Mouse (Mus musculus): ENCODE data around the gene Tmco4. TPM values are rescaled to one million over a fixed set of nuclear protein-coding genes. Genes with fewer than 3 reads are reported as not detected.

Tmco4 gene
- polyA plus RNA-seq, 1 experiment from 2014 or later: 10.2 TPM

DNA sequence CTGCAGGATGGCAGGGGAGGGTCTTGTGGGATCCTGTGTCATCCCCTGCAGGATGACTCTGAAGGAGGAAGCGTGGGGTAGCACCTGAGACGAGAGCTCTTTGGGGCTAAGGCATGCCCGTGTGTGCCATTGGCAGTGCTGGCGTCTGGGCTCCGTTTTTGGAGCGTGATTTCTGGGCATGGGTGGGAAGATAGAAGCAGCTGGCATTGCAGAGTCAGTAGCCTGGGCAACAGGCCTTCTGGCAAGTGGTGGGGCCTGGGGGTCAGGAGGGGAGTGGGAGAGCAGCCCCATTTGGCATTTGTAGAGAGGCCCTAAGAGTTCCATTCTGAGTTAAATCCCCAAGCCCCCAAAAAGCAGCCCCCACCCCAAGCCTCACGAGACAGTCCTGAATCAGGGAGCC lies 80.1 kb downstream of the Tmco4 start:
- WGBS: 78% methylated on average over 7 of the region's 7 CpGs
- Histone ChIP-seq H3K27ac (no peak overlapping the region), H3K4me1 (replicated peaks; ENCODE audit: insufficient read depth, low read length) (no peaks in the 10 kb centered on the region), H3K4me3 (replicated peaks; ENCODE audit: low read depth, low read length) (no peak overlapping the region), H3K4me2 (ENCODE audit: low read length) (no peak overlapping the region), H3K9me3 (replicated peaks; ENCODE audit: low read length) (no peaks in the 10 kb centered on the region), H3K27me3 (ENCODE audit: insufficient read depth, low read length) (no peaks in the 10 kb centered on the region), H3K9ac (ENCODE audit: low read depth, low read length) (no peak overlapping the region), H3K36me3 (ENCODE audit: insufficient read depth, low read length) (no peaks in the 10 kb centered on the region)
- ATAC-seq (replicated peaks; ENCODE audit: low FRiP score, low read depth) (no peak), DNase-seq (ENCODE audit: low spot score) (no peak)
- TF ChIP-seq CTCF (IDR thresholded peaks at IDR 0.05; ENCODE audit: low read depth): no peak

DNA sequence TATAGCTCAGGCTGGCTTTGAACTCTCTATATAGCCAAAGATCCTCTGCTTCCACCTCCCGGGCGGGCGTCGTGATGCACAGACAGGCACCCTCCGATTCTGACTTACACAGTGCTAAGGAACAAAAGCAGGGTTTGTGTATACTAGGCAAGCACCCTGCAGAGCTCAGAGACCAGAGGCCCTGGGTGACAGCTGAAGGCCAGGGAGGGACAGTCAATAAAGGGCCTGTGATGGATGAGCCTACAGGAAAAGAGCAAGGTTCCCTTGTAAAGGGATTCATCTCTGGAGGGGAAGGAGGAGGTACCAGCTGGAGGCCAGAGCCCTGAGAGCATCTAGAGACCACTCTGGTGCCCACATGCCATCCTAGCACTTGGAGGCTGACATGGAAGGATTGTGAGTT lies 80.7 kb downstream of the Tmco4 start:
- no peak for ATAC-seq (replicated peaks; ENCODE audit: low FRiP score, low read depth)
- no peak overlapping the region for H3K27ac ChIP-seq
- no peaks in the 10 kb centered on the region for H3K36me3 ChIP-seq (ENCODE audit: insufficient read depth, low read length)
- H3K4me3 ChIP-seq (replicated peaks; ENCODE audit: low read depth, low read length): no peak overlapping the region
- H3K9ac ChIP-seq (ENCODE audit: low read depth, low read length): no peak overlapping the region
- no peak for TF ChIP-seq CTCF (IDR thresholded peaks at IDR 0.05; ENCODE audit: low read depth)
- no peak for DNase-seq (ENCODE audit: low spot score)
- no peaks in the 10 kb centered on the region for H3K27me3 ChIP-seq (ENCODE audit: insufficient read depth, low read length)
- no peaks in the 10 kb centered on the region for H3K4me1 ChIP-seq (replicated peaks; ENCODE audit: insufficient read depth, low read length)
- 59% methylated on average over 5 of the region's 5 CpGs for WGBS
- H3K9me3 ChIP-seq (replicated peaks; ENCODE audit: low read length): no peaks in the 10 kb centered on the region
- H3K4me2 ChIP-seq (ENCODE audit: low read length): no peak overlapping the region

DNA sequence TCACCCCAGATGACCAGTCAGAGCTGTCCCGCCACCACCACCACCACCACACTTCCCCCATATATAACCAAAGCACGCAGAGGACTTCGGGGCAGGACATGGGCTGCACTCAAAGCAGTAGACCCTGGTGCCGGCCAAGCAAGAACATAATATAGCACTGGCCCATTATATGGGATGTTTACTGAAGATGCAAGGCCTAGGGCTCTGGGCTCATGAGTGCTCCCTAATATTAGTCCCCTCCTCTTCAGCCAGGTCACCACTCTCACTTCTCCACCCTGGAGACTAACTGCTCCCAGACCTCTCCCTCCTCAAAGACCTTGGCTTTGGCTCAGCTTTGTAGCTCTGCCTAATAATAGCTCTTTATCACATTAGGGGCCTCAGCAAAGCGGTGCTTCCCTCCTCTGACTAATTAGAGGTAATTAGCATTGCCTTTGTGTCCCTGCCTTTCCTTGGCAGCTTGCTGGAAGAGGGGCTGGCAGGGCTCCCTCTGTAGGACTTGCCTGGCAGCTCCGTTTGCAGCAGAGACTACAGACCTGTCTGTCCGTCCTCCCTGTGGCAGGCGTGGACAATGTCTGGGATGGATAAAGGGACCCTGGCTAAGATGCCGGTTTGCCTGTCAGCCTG lies 81.7 kb downstream of the Tmco4 start:
- H3K4me3 ChIP-seq (replicated peaks; ENCODE audit: low read depth, low read length): no peak overlapping the region
- H3K36me3 ChIP-seq (ENCODE audit: insufficient read depth, low read length): no peaks in the 10 kb centered on the region
- no peaks in the 10 kb centered on the region for H3K9me3 ChIP-seq (replicated peaks; ENCODE audit: low read length)
- no peaks in the 10 kb centered on the region for H3K27me3 ChIP-seq (ENCODE audit: insufficient read depth, low read length)
- no peak for TF ChIP-seq CTCF (IDR thresholded peaks at IDR 0.05; ENCODE audit: low read depth)
- H3K4me1 ChIP-seq (replicated peaks; ENCODE audit: insufficient read depth, low read length): no peaks in the 10 kb centered on the region
- no peak overlapping the region for H3K4me2 ChIP-seq (ENCODE audit: low read length)
- H3K9ac ChIP-seq (ENCODE audit: low read depth, low read length): no peak overlapping the region
- WGBS: 51% methylated on average over 9 of the region's 9 CpGs
- DNase-seq (ENCODE audit: low spot score): no peak
- ATAC-seq (replicated peaks; ENCODE audit: low FRiP score, low read depth): no peak
- H3K27ac ChIP-seq: no peak overlapping the region

DNA sequence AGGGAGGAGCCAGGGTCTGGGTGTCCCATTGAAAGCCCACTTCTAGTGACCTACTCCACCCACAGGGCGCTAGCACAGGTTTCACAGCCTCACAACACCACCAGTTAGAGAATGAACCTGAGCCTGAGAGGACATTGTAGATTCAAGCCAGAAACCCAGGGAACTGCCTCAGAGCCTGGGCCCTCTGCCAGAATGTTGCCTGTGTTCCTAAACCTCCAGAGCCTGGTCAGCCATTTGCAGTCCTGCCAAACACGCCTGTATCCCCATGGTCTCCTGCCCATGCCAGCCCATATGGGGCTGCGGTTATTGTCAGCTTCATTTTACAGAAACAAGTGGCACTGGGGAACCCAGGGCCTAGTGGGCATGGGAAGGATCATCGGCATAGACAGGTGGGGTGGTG lies 82.6 kb downstream of the Tmco4 start:
- Histone ChIP-seq H3K4me3 (replicated peaks; ENCODE audit: low read depth, low read length) (no peak overlapping the region), H3K27me3 (ENCODE audit: insufficient read depth, low read length) (no peaks in the 10 kb centered on the region), H3K36me3 (ENCODE audit: insufficient read depth, low read length) (no peaks in the 10 kb centered on the region), H3K9ac (ENCODE audit: low read depth, low read length) (no peak overlapping the region), H3K4me1 (replicated peaks; ENCODE audit: insufficient read depth, low read length) (no peaks in the 10 kb centered on the region), H3K27ac (no peak overlapping the region), H3K9me3 (replicated peaks; ENCODE audit: low read length) (no peaks in the 10 kb centered on the region), H3K4me2 (ENCODE audit: low read length) (no peak overlapping the region)
- ATAC-seq (replicated peaks; ENCODE audit: low FRiP score, low read depth) (no peak), DNase-seq (ENCODE audit: low spot score) (no peak)
- 81% methylated on average over 4 of the region's 4 CpGs for WGBS
- TF ChIP-seq CTCF (IDR thresholded peaks at IDR 0.05; ENCODE audit: low read depth): no peak

DNA sequence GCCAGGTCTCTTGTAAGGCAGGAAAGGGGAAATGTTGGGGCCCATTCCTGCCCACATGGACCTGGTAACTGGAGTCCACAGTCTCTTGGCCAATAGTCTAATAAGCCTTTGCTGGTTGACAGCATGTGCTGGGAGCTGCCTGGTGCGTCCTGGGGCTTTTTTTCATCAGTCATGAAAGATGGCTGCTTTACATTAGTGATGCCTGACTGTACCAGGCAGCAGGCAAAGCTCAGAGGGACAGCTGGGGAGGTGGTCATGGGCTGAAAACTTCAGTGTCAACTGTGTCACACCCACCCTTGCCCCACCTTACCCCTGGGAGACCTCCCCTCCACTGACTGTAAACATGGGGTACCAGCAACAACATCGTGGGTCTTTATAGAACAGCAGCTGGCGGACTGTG lies 83.1 kb downstream of the Tmco4 start:
- H3K9ac ChIP-seq (ENCODE audit: low read depth, low read length): no peak overlapping the region
- H3K27ac ChIP-seq: no peak overlapping the region
- H3K9me3 ChIP-seq (replicated peaks; ENCODE audit: low read length): no peaks in the 10 kb centered on the region
- no peaks in the 10 kb centered on the region for H3K36me3 ChIP-seq (ENCODE audit: insufficient read depth, low read length)
- no peak overlapping the region for H3K4me2 ChIP-seq (ENCODE audit: low read length)
- no peaks in the 10 kb centered on the region for H3K4me1 ChIP-seq (replicated peaks; ENCODE audit: insufficient read depth, low read length)
- 73% methylated on average over 3 of the region's 3 CpGs for WGBS
- no peaks in the 10 kb centered on the region for H3K27me3 ChIP-seq (ENCODE audit: insufficient read depth, low read length)
- ATAC-seq (replicated peaks; ENCODE audit: low FRiP score, low read depth) (no peak), DNase-seq (ENCODE audit: low spot score) (no peak)
- no peak for TF ChIP-seq CTCF (IDR thresholded peaks at IDR 0.05; ENCODE audit: low read depth)
- H3K4me3 ChIP-seq (replicated peaks; ENCODE audit: low read depth, low read length): no peak overlapping the region

DNA sequence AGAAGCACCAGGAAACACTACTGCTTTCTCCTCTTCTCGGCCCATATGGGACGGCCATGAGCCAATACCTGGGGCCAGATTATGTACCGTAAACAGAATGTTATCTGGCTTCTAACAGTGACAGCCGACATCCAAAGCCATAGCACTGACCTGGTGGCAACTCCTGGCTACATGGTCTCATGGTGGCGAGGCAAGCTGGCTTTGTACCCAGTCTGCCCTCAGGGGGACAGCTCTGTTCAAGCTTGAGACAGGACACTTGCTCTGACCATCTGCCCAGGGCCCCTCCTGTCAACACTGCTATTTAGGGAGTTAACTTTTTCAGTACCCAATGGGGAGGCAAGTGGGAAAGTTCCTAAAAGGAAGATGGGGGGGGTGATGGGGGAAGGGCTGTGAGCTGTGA lies 84.6 kb downstream of the Tmco4 start:
- Histone ChIP-seq H3K27me3 (ENCODE audit: insufficient read depth, low read length) (no peaks in the 10 kb centered on the region), H3K9me3 (replicated peaks; ENCODE audit: low read length) (no peaks in the 10 kb centered on the region), H3K4me2 (ENCODE audit: low read length) (no peak overlapping the region), H3K36me3 (ENCODE audit: insufficient read depth, low read length) (no peaks in the 10 kb centered on the region), H3K4me3 (replicated peaks; ENCODE audit: low read depth, low read length) (no peak overlapping the region), H3K4me1 (replicated peaks; ENCODE audit: insufficient read depth, low read length) (no peaks in the 10 kb centered on the region), H3K27ac (no peak overlapping the region), H3K9ac (ENCODE audit: low read depth, low read length) (no peak overlapping the region)
- ATAC-seq (replicated peaks; ENCODE audit: low FRiP score, low read depth): no peak
- TF ChIP-seq CTCF (IDR thresholded peaks at IDR 0.05; ENCODE audit: low read depth): no peak
- 79% methylated on average over 5 of the region's 5 CpGs for WGBS
- no peak for DNase-seq (ENCODE audit: low spot score)

DNA sequence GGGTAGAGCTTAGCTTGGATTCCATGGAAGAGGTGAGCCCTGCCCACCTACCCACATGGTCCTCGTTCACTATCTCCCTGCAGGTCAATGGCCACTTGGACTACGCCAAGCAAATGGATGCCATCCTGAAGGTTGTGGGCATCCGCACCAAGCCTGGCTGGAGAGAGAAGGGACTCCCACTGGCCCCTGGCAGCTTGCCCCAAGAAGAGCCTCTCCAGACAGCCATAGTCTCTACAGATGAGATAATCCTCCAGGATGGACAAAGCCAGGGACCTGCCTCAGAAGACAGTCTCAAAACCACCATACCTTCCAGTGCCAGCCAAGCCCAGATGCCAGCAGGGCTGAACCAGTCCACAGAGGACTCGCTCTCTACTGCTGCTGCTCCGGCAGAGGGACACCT lies 85.3 kb downstream of the Tmco4 start:
- H3K27me3 ChIP-seq (ENCODE audit: insufficient read depth, low read length): no peaks in the 10 kb centered on the region
- ATAC-seq (replicated peaks; ENCODE audit: low FRiP score, low read depth): no peak
- no peak overlapping the region for H3K4me2 ChIP-seq (ENCODE audit: low read length)
- H3K9ac ChIP-seq (ENCODE audit: low read depth, low read length): no peak overlapping the region
- WGBS: 93% methylated on average over 5 of the region's 5 CpGs
- no peaks in the 10 kb centered on the region for H3K9me3 ChIP-seq (replicated peaks; ENCODE audit: low read length)
- no peaks in the 10 kb centered on the region for H3K4me1 ChIP-seq (replicated peaks; ENCODE audit: insufficient read depth, low read length)
- TF ChIP-seq CTCF (IDR thresholded peaks at IDR 0.05; ENCODE audit: low read depth): no peak
- H3K4me3 ChIP-seq (replicated peaks; ENCODE audit: low read depth, low read length): no peak overlapping the region
- DNase-seq (ENCODE audit: low spot score): no peak
- H3K36me3 ChIP-seq (ENCODE audit: insufficient read depth, low read length): no peaks in the 10 kb centered on the region
- H3K27ac ChIP-seq: no peak overlapping the region
